Mouse (Mus musculus): ENCODE measurements at regions not wholly inside any gene's neighbourhood (a gene's known extent, or its start where the extent isn't known, plus 50 kb on each side); places are given as distances from the start of the nearest gene placed in this dataset.

DNA sequence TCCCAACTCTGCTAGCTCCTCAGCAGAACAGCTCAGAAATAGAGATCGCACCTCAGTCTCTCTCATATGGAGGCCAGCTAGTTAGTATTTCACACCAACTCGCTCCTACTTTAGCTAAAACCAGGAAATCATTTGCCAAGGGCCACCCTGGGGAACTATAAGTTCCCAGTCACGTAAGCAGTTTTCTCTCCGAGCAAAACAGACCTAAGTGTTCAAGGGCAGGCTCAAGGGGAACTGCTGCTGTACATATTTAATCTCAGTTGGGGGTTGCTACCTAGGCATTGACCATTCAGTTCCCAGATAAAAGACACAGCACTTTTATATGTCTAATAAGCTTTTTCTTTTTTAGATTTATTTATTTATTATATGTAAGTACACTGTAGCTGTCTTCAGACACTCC lies 93.5 kb upstream of the Cpm start:
- peaks cover 2% of the 10 kb centered on the region; the same call in 1 of the 2 replicates for H3K4me1 ChIP-seq (ENCODE audit: control insufficient read depth, insufficient read depth, low read length)

DNA sequence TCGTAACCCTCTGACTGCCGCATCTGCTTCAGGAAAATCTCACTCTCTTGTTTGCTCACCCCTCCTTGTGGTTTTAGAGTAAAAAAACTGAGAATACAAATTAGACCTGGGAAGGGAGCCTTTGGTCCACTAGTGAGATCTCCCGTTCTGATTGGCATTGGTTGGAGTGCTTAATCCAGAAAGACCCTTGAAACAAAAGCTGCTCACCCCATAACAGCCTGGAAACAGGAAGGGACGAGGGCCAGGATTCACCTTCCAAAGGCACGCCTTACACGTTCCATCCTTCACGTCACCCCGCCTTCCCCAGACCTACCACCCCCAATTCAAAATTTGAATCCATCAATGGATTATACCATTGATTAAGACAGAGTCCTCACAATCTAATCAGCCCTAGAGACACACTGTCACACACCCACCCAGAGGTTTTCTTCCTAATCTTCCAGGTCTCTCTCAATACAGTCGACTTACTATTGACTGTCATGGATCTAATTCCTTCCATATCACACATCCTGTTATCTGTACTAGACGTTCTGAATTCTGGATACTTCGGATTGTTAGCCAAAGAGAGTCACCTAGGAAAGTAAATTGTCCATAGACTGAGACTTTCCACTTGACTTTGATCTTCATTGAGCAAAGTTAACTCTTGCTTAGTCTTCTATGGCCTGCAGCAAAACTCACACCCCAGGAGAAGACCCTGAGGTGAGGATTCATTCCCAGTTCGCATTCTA lies 94.1 kb upstream of the Cpm start:
- peaks cover 2% of the 10 kb centered on the region; the same call in 1 of the 2 replicates for H3K4me1 ChIP-seq (ENCODE audit: control insufficient read depth, insufficient read depth, low read length)
- 78% methylated on average over 12 of the region's 12 CpGs for WGBS
- no peak overlapping the region for H3K4me3 ChIP-seq (replicated peaks; ENCODE audit: extremely low read depth, low read depth, low read length)
- TF ChIP-seq POLR2A (IDR thresholded peaks at IDR 0.05; ENCODE audit: borderline replicate concordance, extremely low read depth, low read depth, low read length) (no peak), CTCF (IDR thresholded peaks at IDR 0.05; ENCODE audit: insufficient read depth, low read length) (no peak)
- no peak for DNase-seq

More for the DNA sequence above, 93.5 kb upstream of the Cpm start:
- no peak overlapping the region for H3K4me3 ChIP-seq (replicated peaks; ENCODE audit: extremely low read depth, low read depth, low read length)
- TF ChIP-seq POLR2A (IDR thresholded peaks at IDR 0.05; ENCODE audit: borderline replicate concordance, extremely low read depth, low read depth, low read length) (no peak), CTCF (IDR thresholded peaks at IDR 0.05; ENCODE audit: insufficient read depth, low read length) (no peak)
- no peak for DNase-seq
- WGBS, result 89% methylated on average over 4 of the region's 4 CpGs

DNA sequence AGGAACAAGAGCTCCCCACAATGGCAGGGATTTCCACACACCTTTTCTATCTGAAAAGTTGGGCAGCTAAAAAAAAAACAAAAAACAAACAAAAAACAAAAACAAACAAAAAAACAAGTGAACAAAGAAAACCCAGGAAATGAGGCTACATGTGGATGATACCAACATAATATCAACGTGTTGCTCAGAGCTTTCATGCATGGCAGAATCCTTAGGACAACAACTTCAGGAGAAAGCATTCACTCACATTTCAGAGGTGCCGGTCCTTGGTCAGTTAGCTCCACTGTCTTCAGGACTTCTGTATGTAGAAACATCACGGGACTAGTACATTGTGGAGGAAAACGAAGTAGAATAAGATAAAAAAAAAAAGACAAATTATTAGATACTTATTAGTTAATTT lies 94.8 kb upstream of the Cpm start:
- peaks cover 2% of the 10 kb centered on the region; the same call in 1 of the 2 replicates for H3K4me1 ChIP-seq (ENCODE audit: control insufficient read depth, insufficient read depth, low read length)
- no peak for DNase-seq
- 93% methylated on average over 4 of the region's 4 CpGs for WGBS
- no peak for TF ChIP-seq CTCF (IDR thresholded peaks at IDR 0.05; ENCODE audit: insufficient read depth, low read length)
- no peak for TF ChIP-seq POLR2A (IDR thresholded peaks at IDR 0.05; ENCODE audit: borderline replicate concordance, extremely low read depth, low read depth, low read length)
- no peak overlapping the region for H3K4me3 ChIP-seq (replicated peaks; ENCODE audit: extremely low read depth, low read depth, low read length)

DNA sequence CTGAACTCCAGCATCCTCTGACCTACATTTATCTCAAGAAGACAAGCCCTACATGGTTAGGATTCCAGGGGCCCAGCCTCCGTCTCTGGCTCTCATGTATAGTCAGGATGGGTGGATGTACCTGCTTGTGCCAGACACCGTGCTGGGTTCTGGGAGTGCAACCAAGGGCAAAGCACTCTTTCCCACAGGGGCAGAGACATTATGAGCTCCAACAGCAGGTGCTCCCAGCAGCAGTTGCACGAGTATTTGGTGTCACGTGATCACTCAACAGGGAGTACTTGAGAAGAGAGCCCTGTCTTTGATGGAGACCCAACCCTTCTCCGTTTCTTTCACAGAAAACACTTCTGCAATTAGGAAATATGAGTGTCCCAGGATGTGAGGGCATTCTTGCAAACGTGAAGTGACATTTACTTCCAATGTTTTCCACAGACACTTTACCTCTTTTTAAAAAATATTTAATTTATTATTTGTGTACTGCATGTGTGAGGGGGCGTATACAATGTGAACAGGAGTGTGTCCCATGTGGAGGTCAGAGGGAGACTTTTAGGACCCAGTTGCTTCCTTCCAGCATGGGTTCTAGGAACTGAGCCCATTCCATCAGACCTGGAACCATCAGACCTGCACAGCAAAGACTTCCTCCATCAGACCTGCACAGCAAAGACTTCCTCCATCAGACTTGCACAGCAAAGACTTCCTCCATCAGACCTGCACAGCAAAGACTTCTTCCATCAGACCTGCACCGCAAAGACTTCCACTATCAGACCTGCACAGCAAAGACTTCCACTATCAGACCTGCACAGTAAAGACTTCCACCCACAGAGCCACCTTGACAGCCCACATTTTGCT lies 95.5 kb upstream of the Cpm start:
- peaks cover 2% of the 10 kb centered on the region; the same call in 1 of the 2 replicates for H3K4me1 ChIP-seq (ENCODE audit: control insufficient read depth, insufficient read depth, low read length)
- WGBS, result 75% methylated on average over 8 of the region's 8 CpGs
- H3K4me3 ChIP-seq (replicated peaks; ENCODE audit: extremely low read depth, low read depth, low read length), result no peak overlapping the region
- DNase-seq, result no peak
- no peak for TF ChIP-seq CTCF (IDR thresholded peaks at IDR 0.05; ENCODE audit: insufficient read depth, low read length)
- no peak for TF ChIP-seq POLR2A (IDR thresholded peaks at IDR 0.05; ENCODE audit: borderline replicate concordance, extremely low read depth, low read depth, low read length)

DNA sequence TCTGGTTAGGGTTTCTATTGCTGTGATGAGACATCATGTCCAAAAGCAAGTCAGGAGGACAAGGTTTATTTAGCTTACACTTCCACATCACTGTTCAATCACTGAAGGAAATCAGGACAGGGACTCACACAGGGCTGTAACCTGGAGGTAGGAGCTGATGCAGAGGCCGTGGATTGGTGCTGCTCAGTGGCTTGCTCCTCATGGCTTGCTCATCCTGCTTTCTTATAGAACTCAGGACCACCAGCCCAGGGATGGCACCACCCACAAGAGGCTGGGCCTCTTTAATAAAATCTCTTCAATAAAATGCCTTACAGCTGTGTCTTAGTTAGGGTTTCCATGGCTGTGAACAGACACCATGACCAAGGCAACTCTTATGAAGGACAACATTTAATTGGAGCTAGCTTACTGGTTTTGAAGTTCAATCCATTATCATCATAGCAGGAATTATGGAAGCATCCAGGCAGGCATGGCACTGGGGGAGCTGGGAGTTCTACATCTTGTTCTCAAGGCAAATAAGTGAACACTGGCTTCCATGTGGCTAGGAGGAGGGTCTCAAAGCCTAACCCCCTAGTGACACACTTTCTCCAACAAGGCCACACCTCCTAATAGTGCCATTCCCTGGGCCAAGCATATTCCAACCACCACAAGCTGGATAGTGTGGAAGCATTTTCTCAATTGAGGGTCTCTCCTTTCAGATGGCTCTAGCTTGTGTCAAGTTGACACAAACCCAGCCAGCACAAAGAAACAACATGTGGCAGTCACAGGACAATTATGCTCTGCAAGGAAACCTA lies 96.4 kb upstream of the Cpm start:
- Histone ChIP-seq H3K4me1 (ENCODE audit: control insufficient read depth, insufficient read depth, low read length) (peaks cover 2% of the 10 kb centered on the region; the same call in 1 of the 2 replicates), H3K4me3 (replicated peaks; ENCODE audit: extremely low read depth, low read depth, low read length) (no peak overlapping the region)
- 97% methylated on average over 1 of the region's 1 CpGs for WGBS
- DNase-seq, result no peak
- TF ChIP-seq POLR2A (IDR thresholded peaks at IDR 0.05; ENCODE audit: borderline replicate concordance, extremely low read depth, low read depth, low read length), result no peak
- no peak for TF ChIP-seq CTCF (IDR thresholded peaks at IDR 0.05; ENCODE audit: insufficient read depth, low read length)

DNA sequence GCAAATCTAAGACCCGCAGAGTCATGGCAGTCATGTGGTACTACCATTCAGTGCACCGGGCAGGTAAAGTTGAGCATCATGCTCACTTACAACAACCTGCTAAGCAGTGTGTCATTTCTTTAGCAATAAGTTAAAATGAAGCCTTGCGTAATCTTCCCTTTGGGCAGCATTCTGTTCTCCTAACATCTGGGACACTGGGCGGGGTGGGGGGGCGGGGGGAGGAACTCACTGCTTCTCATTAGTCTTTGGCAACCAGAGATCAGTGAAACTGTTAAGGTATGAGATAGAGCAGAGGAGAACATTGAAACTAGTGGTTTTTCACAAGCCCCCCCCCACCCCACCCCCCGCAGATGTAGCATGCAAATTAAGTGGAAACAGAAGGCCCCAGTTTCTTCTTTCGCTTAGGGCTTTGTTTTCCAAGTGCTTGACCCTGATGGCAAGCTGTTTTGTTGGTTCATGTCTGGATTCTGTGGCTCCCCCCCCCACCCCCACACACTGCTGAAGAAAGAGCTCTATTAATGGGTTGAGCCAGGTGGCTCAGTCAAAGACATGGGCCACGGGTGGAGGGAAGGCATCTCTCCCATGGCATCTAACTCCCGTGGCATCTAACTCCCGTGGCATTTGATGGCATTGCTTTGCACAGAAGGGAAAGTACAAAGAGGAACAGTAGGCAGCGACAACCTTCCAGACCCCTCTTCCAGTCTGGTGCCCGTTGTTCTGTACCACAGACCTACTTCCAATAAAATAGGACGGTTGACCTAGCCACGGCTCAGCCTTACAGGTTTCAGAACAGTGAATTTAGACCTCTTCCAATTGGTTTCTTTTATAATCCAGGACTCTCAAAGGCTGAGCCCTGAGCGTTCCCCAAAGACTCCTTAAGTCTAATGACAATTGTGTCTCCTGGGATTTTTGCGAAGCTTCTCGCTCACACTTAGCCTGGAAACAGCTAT lies 97.2 kb upstream of the Cpm start:
- DNase-seq, result no peak
- Histone ChIP-seq H3K4me1 (ENCODE audit: control insufficient read depth, insufficient read depth, low read length) (peaks cover 2% of the 10 kb centered on the region; the same call in 1 of the 2 replicates), H3K4me3 (replicated peaks; ENCODE audit: extremely low read depth, low read depth, low read length) (no peak overlapping the region)
- TF ChIP-seq CTCF (IDR thresholded peaks at IDR 0.05; ENCODE audit: insufficient read depth, low read length) (no peak), POLR2A (IDR thresholded peaks at IDR 0.05; ENCODE audit: borderline replicate concordance, extremely low read depth, low read depth, low read length) (no peak)
- 81% methylated on average over 17 of the region's 17 CpGs for WGBS

DNA sequence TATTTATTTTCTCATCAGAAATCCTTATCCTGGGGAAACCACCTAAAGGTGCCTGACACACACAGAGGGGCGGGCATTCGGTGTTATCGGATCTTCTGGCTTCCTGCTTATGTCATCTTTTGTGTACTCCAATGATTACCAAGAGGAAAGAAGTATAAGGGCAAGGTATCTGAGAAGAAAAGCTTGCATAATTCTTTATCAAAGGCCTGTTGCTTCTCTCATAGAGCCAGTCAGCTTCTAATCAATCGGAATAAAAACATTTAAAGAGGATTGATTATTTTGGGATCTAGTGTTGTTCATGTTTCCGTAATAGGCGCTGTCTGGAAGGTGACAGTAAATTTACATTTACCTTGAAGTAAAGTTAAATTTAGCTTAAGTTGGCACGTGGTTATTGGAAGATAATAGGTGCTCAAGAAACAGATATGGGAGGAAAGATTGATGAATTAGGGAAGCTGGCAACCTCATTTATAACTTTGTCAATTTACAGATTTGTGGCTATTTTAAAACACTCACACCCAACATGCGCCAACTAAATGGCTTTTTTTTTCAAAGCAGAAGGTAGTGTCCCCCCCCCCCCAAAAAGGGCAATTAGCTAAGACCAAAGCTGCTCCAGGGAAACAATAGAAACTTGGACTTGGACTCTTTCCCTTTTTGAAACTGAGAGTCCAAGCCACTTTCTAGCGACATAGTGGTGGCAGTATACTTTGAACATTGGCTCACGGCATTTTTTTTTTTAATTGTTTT lies 98.3 kb upstream of the Cpm start:
- TF ChIP-seq CTCF (IDR thresholded peaks at IDR 0.05; ENCODE audit: insufficient read depth, low read length) (no peak), POLR2A (IDR thresholded peaks at IDR 0.05; ENCODE audit: borderline replicate concordance, extremely low read depth, low read depth, low read length) (no peak)
- no peak for DNase-seq
- peaks cover 2% of the 10 kb centered on the region for H3K4me1 ChIP-seq (ENCODE audit: control insufficient read depth, insufficient read depth, low read length)
- H3K4me3 ChIP-seq (replicated peaks; ENCODE audit: extremely low read depth, low read depth, low read length), result no peak overlapping the region
- 60% methylated on average over 10 of the region's 10 CpGs for WGBS
